Mouse (Mus musculus) cerebellum, adult 2 months (tissue): Measurements from ENCODE around the gene Asprv1.

ENCODE experiments used
- CTCF ChIP-seq: fragments of 200-500 bp; IDR thresholded peaks from 2 replicates; pipeline ENCODE4 v1.5.1; 2011; ENCODE audit warnings: low read depth, mild to moderate bottlenecking, control low read depth, low read length, moderate library complexity, borderline replicate concordance; ENCODE audit not compliant: insufficient read depth
- POLR2A ChIP-seq: fragments of 200-500 bp; IDR thresholded peaks from 2 replicates; pipeline ENCODE4 v1.6.1; 2011; ENCODE audit warnings: low read length, control low read depth, borderline replicate concordance; ENCODE audit not compliant: insufficient read depth

- TF ChIP-seq CTCF (no peak), POLR2A (no peak)
These were observed 34.6 kb upstream of the Asprv1 start for GRCm38 (mm10) chr6:86593146-86593897.
